ENCODE assay signal across 8 mouse cellular contexts in genomic region chr12:29368107-29368819, GRCm38 (mm10).
DNase-seq lines count a peak whose midpoint lies in the region; ATAC-seq and TF ChIP-seq lines count a peak whose summit lies in the region.

No protein-coding gene starts in this region.

- H3K27me3 ChIP-seq in liver, embryonic 11.5 days (replicated peaks; ENCODE audit: control insufficient read depth, insufficient read depth, low read length): no peaks in the 10 kb centered on the region
- no peaks in the 10 kb centered on the region for H3K27me3 ChIP-seq in liver, postnatal 0 days (ENCODE audit: insufficient read depth, low read length)
- H3K27me3 ChIP-seq in heart, adult 2 months (ENCODE audit: control insufficient read depth, insufficient read depth, low read length): no peaks in the 10 kb centered on the region
- no peaks in the 10 kb centered on the region for H3K27me3 ChIP-seq in kidney, adult 2 months (replicated peaks; ENCODE audit: control insufficient read depth, insufficient read depth, low read length)
- no peaks in the 10 kb centered on the region for H3K27me3 ChIP-seq in limb, embryonic 10.5 days (ENCODE audit: low read depth, poor library complexity, severe bottlenecking)

- TF ChIP-seq CTCF in liver, postnatal 0 days (IDR thresholded peaks at IDR 0.05; ENCODE audit: low read depth): no peak
- TF ChIP-seq CTCF in heart, adult 2 months (IDR thresholded peaks at IDR 0.05): no peak
- TF ChIP-seq CTCF in kidney, adult 2 months (conservative IDR thresholded peaks at IDR 0.05; ENCODE audit: insufficient read depth, insufficient read length, low read depth, low read length): no peak

- no peaks in the 10 kb centered on the region for H3K9me3 ChIP-seq in liver, embryonic 11.5 days (ENCODE audit: control insufficient read depth, low read length)
- H3K9me3 ChIP-seq in liver, postnatal 0 days (ENCODE audit: low read length): no peaks in the 10 kb centered on the region
- no peaks in the 10 kb centered on the region for H3K9me3 ChIP-seq in limb, embryonic 10.5 days (replicated peaks)

- no peaks in the 10 kb centered on the region for H3K79me2 ChIP-seq in heart, adult 2 months (replicated peaks; ENCODE audit: control insufficient read depth, insufficient read depth, low read length)

- TF ChIP-seq POLR2A in heart, adult 2 months (IDR thresholded peaks at IDR 0.05; ENCODE audit: insufficient read depth, low read depth, low read length): no peak
- TF ChIP-seq POLR2A in kidney, adult 2 months (IDR thresholded peaks at IDR 0.05; ENCODE audit: low read depth, low read length): no peak

- no peak for ATAC-seq in liver, embryonic 11.5 days (replicated peaks; ENCODE audit: low FRiP score)
- no peak for ATAC-seq in liver, postnatal 0 days

- no peak overlapping the region for H3K27ac ChIP-seq in liver, embryonic 11.5 days (ENCODE audit: low read depth, low read length)
- no peak overlapping the region for H3K27ac ChIP-seq in liver, postnatal 0 days (ENCODE audit: low read depth)
- H3K27ac ChIP-seq in heart, adult 2 months: no peak overlapping the region
- H3K27ac ChIP-seq in kidney, adult 2 months (ENCODE audit: insufficient read depth, low read depth, low read length): no peak overlapping the region
- no peak overlapping the region for H3K27ac ChIP-seq in limb, embryonic 10.5 days

- H3K4me3 ChIP-seq in liver, embryonic 11.5 days (ENCODE audit: low read depth, low read length): no peak overlapping the region
- H3K4me3 ChIP-seq in liver, postnatal 0 days (ENCODE audit: low read depth, low read length): no peak overlapping the region
- peak overlapping the region; percentile 10 for H3K4me3 ChIP-seq in heart, adult 2 months
- H3K4me3 ChIP-seq in kidney, adult 2 months (ENCODE audit: insufficient read depth, low read depth, low read length): no peak overlapping the region
- H3K4me3 ChIP-seq in limb, embryonic 10.5 days: peak overlapping the region; percentile 33

- no peak for DNase-seq in liver, embryonic 11.5 days (ENCODE audit: low spot score)
- DNase-seq in liver, postnatal 0 days: no peak
- DNase-seq in embryo, embryonic 11.5 days (ENCODE audit: low read depth, low spot score): peak; percentile 31
- peak; percentile 32 to 36 for DNase-seq in heart, adult 2 months
- DNase-seq in kidney, adult 2 months: peak; percentile 73
- DNase-seq in limb, embryonic 10.5 days (ENCODE audit: low spot score): peak; percentile 42
- peak; percentile 97 for DNase-seq in retina, postnatal 1 day
- DNase-seq in urinary bladder, postnatal 4 days (ENCODE audit: low spot score in 2 of 2): no peak

- intact Hi-C loops in heart, adult 2 months (cut with DNase I): no loop called here

- H3K9ac ChIP-seq in liver, embryonic 11.5 days (ENCODE audit: low read depth, low read length): no peak overlapping the region
- no peak overlapping the region for H3K9ac ChIP-seq in liver, postnatal 0 days (replicated peaks)
- H3K9ac ChIP-seq in heart, adult 2 months (ENCODE audit: low read depth, low read length): no peak overlapping the region

- no peaks in the 10 kb centered on the region for H3K36me3 ChIP-seq in liver, embryonic 11.5 days (ENCODE audit: control insufficient read depth, insufficient read depth, low read length)
- no peaks in the 10 kb centered on the region for H3K36me3 ChIP-seq in liver, postnatal 0 days (replicated peaks; ENCODE audit: insufficient read depth, low read length)
- no peaks in the 10 kb centered on the region for H3K36me3 ChIP-seq in heart, adult 2 months (ENCODE audit: control insufficient read depth, insufficient read depth, low read length)
- no peaks in the 10 kb centered on the region for H3K36me3 ChIP-seq in kidney, adult 2 months (ENCODE audit: control insufficient read depth, insufficient read depth, low read length)
- H3K36me3 ChIP-seq in limb, embryonic 10.5 days: no peaks in the 10 kb centered on the region

- 28% methylated on average over 19 of the region's 19 CpGs for WGBS in liver, embryonic 11.5 days
- WGBS in liver, postnatal 0 days (ENCODE audit: insufficient replicate concordance): 25% methylated on average over 19 of the region's 19 CpGs
- 17% methylated on average over 19 of the region's 19 CpGs for WGBS in heart, adult 2 months
- WGBS in kidney, adult 2 months: 11% methylated on average over 19 of the region's 19 CpGs
- WGBS in limb, embryonic 10.5 days: 25% methylated on average over 19 of the region's 19 CpGs

- TF ChIP-seq EP300 in liver, postnatal 0 days (IDR thresholded peaks at IDR 0.05; ENCODE audit: low read depth): no peak
- TF ChIP-seq EP300 in heart, adult 2 months (IDR thresholded peaks at IDR 0.05; ENCODE audit: insufficient read depth, low read depth, low read length): no peak

- H3K4me1 ChIP-seq in liver, embryonic 11.5 days (replicated peaks; ENCODE audit: control insufficient read depth, insufficient read depth, low read length): no peaks in the 10 kb centered on the region
- no peaks in the 10 kb centered on the region for H3K4me1 ChIP-seq in liver, postnatal 0 days (ENCODE audit: insufficient read depth)
- no peaks in the 10 kb centered on the region; the same call in 1 of the 2 replicates for H3K4me1 ChIP-seq in heart, adult 2 months (ENCODE audit: control insufficient read depth, insufficient read depth, low read length)
- H3K4me1 ChIP-seq in kidney, adult 2 months (ENCODE audit: control insufficient read depth, insufficient read depth, low read length): no peaks in the 10 kb centered on the region
- peaks cover 13% of the 10 kb centered on the region for H3K4me1 ChIP-seq in limb, embryonic 10.5 days

- peak overlapping the region; percentile 37 for H3K4me2 ChIP-seq in liver, embryonic 11.5 days
- H3K4me2 ChIP-seq in liver, postnatal 0 days (ENCODE audit: low read depth, low read length): no peak overlapping the region

Comparison
In these comparisons a context has a peak if more than half of its experiments do, and no peak if none do; other contexts are left out.
1. DNase-seq: peak in embryo, embryonic 11.5 days (single experiment), heart, adult 2 months (2 of 2), kidney, adult 2 months (single experiment), limb, embryonic 10.5 days (single experiment) and retina, postnatal 1 day (single experiment); none in liver, embryonic 11.5 days (single experiment), liver, postnatal 0 days (single experiment) and urinary bladder, postnatal 4 days (0 of 2).
2. H3K4me3 ChIP-seq: peak in heart, adult 2 months (single experiment) and limb, embryonic 10.5 days (single experiment); none in liver, embryonic 11.5 days (single experiment), liver, postnatal 0 days (single experiment) and kidney, adult 2 months (single experiment).